Mouse (Mus musculus): Measurements from ENCODE around the gene Prss33. TPM values are rescaled to one million over a fixed set of nuclear protein-coding genes. Genes with fewer than 3 reads are reported as not detected.
A peak's percentile ranks its signal among the peaks of the same experiment; 100 is the strongest.

Gene Prss33
- polyA plus RNA-seq, 1 experiment from 2014 or later: not detected

DNA sequence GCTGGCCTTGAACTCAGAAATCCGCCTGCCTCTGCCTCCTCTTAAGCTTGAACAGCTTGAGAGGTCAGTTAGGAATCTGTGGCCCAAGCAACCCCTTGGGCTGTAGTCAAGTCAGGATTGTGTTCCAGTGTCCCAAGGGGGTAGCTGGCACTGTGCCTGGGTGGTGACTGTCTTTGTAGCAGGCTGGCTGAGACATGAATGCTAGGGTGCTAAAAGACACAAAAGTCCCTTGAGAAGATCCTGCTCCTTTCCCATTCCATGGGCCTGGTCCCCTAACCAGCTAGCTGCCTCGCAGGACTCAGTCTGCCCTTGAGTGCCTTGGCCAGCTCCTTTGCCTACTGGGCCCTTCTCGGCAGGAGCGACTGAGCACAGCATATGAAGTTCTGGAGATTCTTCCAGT, 27.1 kb upstream of the Prss33 start:
- H3K9ac ChIP-seq: no peak overlapping the region
- TF ChIP-seq CTCF (IDR thresholded peaks at IDR 0.05; ENCODE audit: low read depth): no peak
- no peaks in the 10 kb centered on the region for H3K9me3 ChIP-seq (ENCODE audit: low read depth, low read length)
- no peaks in the 10 kb centered on the region for H3K36me3 ChIP-seq (ENCODE audit: insufficient read depth)
- no peak for DNase-seq
- no peak for ATAC-seq (ENCODE audit: insufficient read depth)
- no peak overlapping the region for H3K27ac ChIP-seq (ENCODE audit: low read depth)
- H3K4me2 ChIP-seq: no peak overlapping the region
- no peaks in the 10 kb centered on the region for H3K27me3 ChIP-seq (ENCODE audit: insufficient read depth, low read length)
- no peaks in the 10 kb centered on the region for H3K4me1 ChIP-seq (ENCODE audit: insufficient read depth)
- 85% methylated on average over 4 of the region's 4 CpGs for WGBS
- no peak overlapping the region for H3K4me3 ChIP-seq (ENCODE audit: low read depth, low read length)

DNA sequence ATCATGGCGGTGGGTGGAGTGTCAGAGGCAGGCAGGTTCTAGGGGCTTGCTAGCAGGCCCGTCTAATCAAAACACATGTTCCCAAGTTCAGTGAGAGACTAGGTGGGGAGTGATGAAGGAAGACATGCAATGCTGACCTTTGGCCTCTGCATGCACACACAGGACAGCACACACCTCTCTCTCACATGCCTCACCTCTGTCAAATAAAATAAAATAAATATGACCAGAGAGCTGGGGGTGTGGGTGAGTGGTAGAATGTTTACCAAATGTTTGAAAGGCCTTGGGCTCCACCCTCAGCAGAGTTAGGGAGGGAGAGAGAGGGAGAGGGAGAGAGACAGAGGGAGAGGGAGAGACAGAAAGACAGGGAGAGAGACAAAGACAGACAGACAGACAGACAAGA, 22.1 kb upstream of the Prss33 start:
- no peak for ATAC-seq (ENCODE audit: insufficient read depth)
- H3K9ac ChIP-seq: no peak overlapping the region
- WGBS: 31% methylated on average over 2 of the region's 2 CpGs

DNA sequence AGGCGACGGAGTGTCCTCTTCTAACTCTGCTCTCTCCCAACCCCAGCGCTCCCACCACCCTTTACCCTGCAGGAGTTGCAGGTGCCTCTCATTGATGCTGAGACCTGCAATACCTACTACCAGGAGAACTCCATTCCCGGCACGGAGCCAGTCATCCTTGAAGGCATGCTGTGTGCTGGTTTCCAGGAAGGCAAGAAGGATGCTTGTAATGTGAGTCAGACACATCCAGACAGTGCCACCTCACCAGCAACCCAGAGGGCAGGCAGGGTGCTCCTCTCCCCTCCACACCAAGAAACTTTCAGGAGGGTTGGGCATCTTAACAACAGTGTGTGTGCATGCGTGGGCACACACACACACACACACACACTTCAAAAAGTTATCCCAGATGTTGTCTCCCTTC, 21.3 kb upstream of the Prss33 start:
- Histone ChIP-seq H3K9ac (no peak overlapping the region), H3K4me1 (ENCODE audit: insufficient read depth) (no peaks in the 10 kb centered on the region), H3K4me3 (ENCODE audit: low read depth, low read length) (no peak overlapping the region), H3K9me3 (ENCODE audit: low read depth, low read length) (no peaks in the 10 kb centered on the region), H3K36me3 (ENCODE audit: insufficient read depth) (no peaks in the 10 kb centered on the region), H3K4me2 (no peak overlapping the region), H3K27ac (ENCODE audit: low read depth) (no peak overlapping the region), H3K27me3 (ENCODE audit: insufficient read depth, low read length) (no peaks in the 10 kb centered on the region)
- WGBS: 81% methylated on average over 6 of the region's 6 CpGs
- TF ChIP-seq CTCF (IDR thresholded peaks at IDR 0.05; ENCODE audit: low read depth): no peak
- DNase-seq (no peak), ATAC-seq (ENCODE audit: insufficient read depth) (no peak)

More for the DNA sequence above, 22.1 kb upstream of the Prss33 start:
- no peak for DNase-seq
- Histone ChIP-seq H3K36me3 (ENCODE audit: insufficient read depth) (no peaks in the 10 kb centered on the region), H3K27me3 (ENCODE audit: insufficient read depth, low read length) (no peaks in the 10 kb centered on the region), H3K4me1 (ENCODE audit: insufficient read depth) (no peaks in the 10 kb centered on the region), H3K27ac (ENCODE audit: low read depth) (no peak overlapping the region), H3K9me3 (ENCODE audit: low read depth, low read length) (no peaks in the 10 kb centered on the region), H3K4me2 (no peak overlapping the region), H3K4me3 (ENCODE audit: low read depth, low read length) (no peak overlapping the region)
- no peak for TF ChIP-seq CTCF (IDR thresholded peaks at IDR 0.05; ENCODE audit: low read depth)

DNA sequence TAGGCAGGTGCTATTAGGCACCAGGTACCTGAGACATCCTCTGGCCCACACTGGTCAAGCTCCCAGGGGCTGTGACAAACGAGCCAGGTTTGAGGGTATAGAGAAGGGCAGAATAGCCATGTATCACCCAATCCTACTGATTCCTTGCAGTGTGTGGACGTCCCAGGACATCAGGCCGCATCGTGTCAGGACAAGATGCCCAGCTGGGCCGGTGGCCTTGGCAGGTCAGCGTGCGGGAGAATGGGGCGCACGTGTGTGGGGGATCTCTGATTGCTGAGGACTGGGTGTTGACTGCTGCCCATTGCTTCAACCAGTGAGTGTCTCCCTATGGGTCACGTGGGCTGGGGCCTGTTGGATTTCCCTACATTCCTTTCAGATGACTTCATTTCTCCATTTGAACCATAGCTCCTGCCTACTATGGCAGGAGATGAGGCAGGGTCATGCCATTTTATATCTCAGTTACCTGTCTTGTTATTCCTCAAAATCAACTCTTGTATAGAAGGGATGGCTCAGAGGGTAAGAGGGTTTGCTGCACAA, 18.4 kb upstream of the Prss33 start:
- Histone ChIP-seq H3K4me1 (ENCODE audit: insufficient read depth) (no peaks in the 10 kb centered on the region), H3K9ac (no peak overlapping the region), H3K9me3 (ENCODE audit: low read depth, low read length) (no peaks in the 10 kb centered on the region), H3K4me2 (no peak overlapping the region), H3K36me3 (ENCODE audit: insufficient read depth) (no peaks in the 10 kb centered on the region), H3K27me3 (ENCODE audit: insufficient read depth, low read length) (no peaks in the 10 kb centered on the region), H3K4me3 (ENCODE audit: low read depth, low read length) (no peak overlapping the region), H3K27ac (ENCODE audit: low read depth) (no peak overlapping the region)
- WGBS: 77% methylated on average over 10 of the region's 10 CpGs
- no peak for TF ChIP-seq CTCF (IDR thresholded peaks at IDR 0.05; ENCODE audit: low read depth)
- DNase-seq (no peak), ATAC-seq (ENCODE audit: insufficient read depth) (no peak)

DNA sequence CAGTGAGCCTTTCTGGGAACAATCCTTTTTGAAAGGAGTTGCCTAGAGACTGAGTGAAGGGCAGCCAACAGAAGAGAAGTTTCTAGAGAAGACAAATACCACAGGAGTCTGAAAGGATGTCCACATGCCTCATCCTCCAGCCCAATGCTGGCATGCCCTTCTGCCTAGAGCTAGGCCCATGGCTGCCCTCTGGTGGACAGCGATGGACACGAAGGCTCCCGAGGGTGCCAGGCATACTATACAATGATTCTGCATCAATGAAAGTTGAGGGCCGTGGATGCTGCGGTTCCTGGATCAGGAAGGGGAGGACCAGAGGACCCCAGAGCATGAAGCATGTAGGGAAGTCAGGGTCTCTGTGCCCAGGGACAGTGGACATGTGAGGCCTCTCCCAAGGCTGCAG, 17.4 kb upstream of the Prss33 start:
- Histone ChIP-seq H3K36me3 (ENCODE audit: insufficient read depth) (no peaks in the 10 kb centered on the region), H3K9ac (no peak overlapping the region), H3K4me1 (ENCODE audit: insufficient read depth) (no peaks in the 10 kb centered on the region), H3K4me2 (no peak overlapping the region), H3K9me3 (ENCODE audit: low read depth, low read length) (no peaks in the 10 kb centered on the region), H3K27me3 (ENCODE audit: insufficient read depth, low read length) (no peaks in the 10 kb centered on the region), H3K27ac (ENCODE audit: low read depth) (no peak overlapping the region), H3K4me3 (ENCODE audit: low read depth, low read length) (no peak overlapping the region)
- DNase-seq: peak; percentile 73
- ATAC-seq (ENCODE audit: insufficient read depth): 0 out of 2 replicates have a peak, but pooled peaks have one; percentile 43
- 33% methylated on average over 5 of the region's 5 CpGs for WGBS
- TF ChIP-seq CTCF (IDR thresholded peaks at IDR 0.05; ENCODE audit: low read depth): peak; percentile 79

DNA sequence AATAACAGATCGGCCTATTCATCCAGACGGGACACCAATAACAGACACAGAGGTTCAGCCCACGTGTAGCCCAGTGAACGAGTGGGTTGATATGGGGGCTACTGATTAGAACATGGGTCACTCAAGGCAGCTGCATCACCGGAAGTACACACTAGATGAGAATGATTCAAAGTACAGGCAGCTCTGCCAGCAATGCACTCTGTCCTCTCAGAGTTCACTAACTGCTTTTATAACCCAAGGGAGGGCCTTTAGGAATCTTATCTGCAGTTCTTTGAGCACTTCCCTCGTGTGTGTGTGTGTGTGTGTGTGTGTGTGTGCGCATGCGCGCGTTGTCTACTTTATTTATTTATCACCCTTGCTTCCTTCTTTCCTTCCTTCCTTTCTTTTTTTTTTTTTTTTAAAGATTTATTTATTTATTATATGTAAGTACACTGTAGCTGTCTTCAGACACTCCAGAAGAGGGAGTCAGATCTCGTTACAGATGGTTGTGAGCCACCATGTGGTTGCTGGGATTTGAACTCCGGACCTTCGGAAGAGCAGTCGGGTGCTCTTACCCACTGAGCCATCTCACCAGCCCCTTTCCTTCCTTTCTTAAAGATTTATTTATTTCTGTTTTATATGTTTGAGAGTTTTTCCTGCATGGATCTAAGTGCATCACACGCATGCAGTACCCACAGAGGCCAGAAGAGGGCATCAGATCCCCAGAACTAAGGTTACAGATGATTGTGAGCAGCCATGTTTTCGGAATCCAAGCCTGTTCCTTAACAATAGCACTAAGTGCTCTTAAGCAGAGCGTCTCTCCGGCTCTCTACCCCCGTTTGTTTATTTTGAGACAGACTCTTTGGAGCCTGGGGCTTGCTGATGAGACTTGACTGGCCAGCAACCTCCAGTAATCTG, 15.2 kb upstream of the Prss33 start:
- Histone ChIP-seq H3K9me3 (ENCODE audit: low read depth, low read length) (no peaks in the 10 kb centered on the region), H3K4me3 (ENCODE audit: low read depth, low read length) (no peak overlapping the region), H3K27me3 (ENCODE audit: insufficient read depth, low read length) (no peaks in the 10 kb centered on the region), H3K27ac (ENCODE audit: low read depth) (no peak overlapping the region), H3K36me3 (ENCODE audit: insufficient read depth) (no peaks in the 10 kb centered on the region), H3K4me2 (no peak overlapping the region), H3K4me1 (ENCODE audit: insufficient read depth) (no peaks in the 10 kb centered on the region), H3K9ac (no peak overlapping the region)
- TF ChIP-seq CTCF (IDR thresholded peaks at IDR 0.05; ENCODE audit: low read depth): peak; percentile 85
- DNase-seq: peak; percentile 88
- 50% methylated on average over 18 of the region's 19 CpGs for WGBS
- 0 out of 2 replicates have a peak, but pooled peaks have one; percentile 55 for ATAC-seq (ENCODE audit: insufficient read depth)

DNA sequence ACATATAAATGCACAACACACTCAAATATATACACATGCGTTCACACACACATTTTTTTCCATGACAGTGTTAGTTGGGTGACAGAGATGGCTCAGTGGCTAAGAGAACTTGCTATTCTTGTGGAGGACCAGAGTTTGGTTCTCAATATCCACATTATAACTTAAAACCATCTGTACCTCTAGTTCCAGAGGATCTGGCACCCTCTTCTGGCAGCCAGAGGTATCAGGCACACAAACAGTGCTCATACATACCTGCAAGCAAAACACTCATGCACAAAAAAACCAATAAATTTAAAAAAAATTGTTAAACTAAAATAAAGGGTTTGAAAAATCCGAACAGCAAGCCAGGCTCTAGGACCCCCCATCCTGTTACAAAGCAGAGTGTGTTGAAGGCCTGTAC, 14.2 kb upstream of the Prss33 start:
- no peaks in the 10 kb centered on the region for H3K36me3 ChIP-seq (ENCODE audit: insufficient read depth)
- H3K27ac ChIP-seq (ENCODE audit: low read depth): no peak overlapping the region
- WGBS: 61% methylated on average over 2 of the region's 2 CpGs
- H3K9me3 ChIP-seq (ENCODE audit: low read depth, low read length): no peaks in the 10 kb centered on the region
- H3K4me2 ChIP-seq: no peak overlapping the region
- peak; percentile 28 for TF ChIP-seq CTCF (IDR thresholded peaks at IDR 0.05; ENCODE audit: low read depth)
- no peak overlapping the region for H3K9ac ChIP-seq
- H3K4me1 ChIP-seq (ENCODE audit: insufficient read depth): no peaks in the 10 kb centered on the region
- ATAC-seq (ENCODE audit: insufficient read depth) (no peak), DNase-seq (no peak)
- no peaks in the 10 kb centered on the region for H3K27me3 ChIP-seq (ENCODE audit: insufficient read depth, low read length)
- H3K4me3 ChIP-seq (ENCODE audit: low read depth, low read length): no peak overlapping the region

All from lung, embryonic 14.5 days (tissue).